ENCODE assay signal across 10 mouse cellular contexts in the genomic region with DNA sequence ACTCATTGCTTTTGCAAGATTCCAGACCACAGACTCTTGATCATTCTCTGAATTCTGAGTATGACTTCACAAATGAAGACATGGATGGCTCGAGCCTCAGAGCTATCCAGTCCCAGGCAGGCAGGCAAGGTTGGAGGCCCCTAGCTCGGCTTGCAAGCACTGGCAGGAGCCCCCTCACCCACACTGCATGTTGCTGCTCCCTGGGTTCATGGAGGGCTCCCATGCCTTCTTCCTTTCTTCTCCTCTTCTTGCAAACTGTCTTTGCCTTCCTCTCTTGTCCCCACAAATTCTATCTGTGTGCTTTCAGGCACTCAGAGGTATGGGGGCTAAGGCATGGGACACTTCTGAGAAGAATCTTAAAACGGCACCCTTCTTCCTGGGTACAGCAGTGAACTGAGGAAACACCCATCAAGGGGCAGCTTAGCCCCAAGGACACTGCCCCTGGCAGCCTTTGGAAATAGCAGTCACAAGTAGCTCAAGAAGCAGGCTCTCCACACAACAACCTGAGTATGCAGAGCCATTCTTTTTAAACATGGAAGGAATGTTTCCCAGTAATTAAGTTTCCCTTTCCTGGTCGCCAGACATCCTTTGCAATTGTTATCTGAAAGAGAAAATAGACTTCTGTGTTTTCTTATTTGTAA. TPM values are rescaled to one million over a fixed set of nuclear protein-coding genes. Genes with fewer than 3 reads are reported as not detected.
A peak's percentile ranks its signal among the peaks of the same experiment; 100 is the strongest.
DNase-seq lines count a peak whose midpoint lies in the region; ATAC-seq and TF ChIP-seq lines count a peak whose summit lies in the region.
"Had no signal": no experiment of that assay in that cellular context is flagged by ENCODE, and none has a peak within 500 bp of the region (broad histone marks: within the 10 kb centered on the region; RNA-seq: fewer than 3 reads in every experiment).

No protein-coding gene starts in this region.

- ATAC-seq in lung, embryonic 16.5 days (ENCODE audit: low read depth) = no peak
- no peak for ATAC-seq in limb, embryonic 11.5 days (ENCODE audit: insufficient number of reproducible peaks, low FRiP score, low TSS enrichment, low read depth)
- no peak for ATAC-seq in neural tube, embryonic 14.5 days (ENCODE audit: low read depth)
- ATAC-seq in liver, postnatal 0 days = no peak

- 52% methylated on average over 4 of the region's 4 CpGs for WGBS in lung, embryonic 16.5 days
- WGBS in forebrain, embryonic 10.5 days = 32% methylated on average over 4 of the region's 4 CpGs
- WGBS in limb, embryonic 11.5 days = 65% methylated on average over 4 of the region's 4 CpGs
- 34% methylated on average over 4 of the region's 4 CpGs for WGBS in neural tube, embryonic 14.5 days
- 57% methylated on average over 4 of the region's 4 CpGs for WGBS in liver, postnatal 0 days (ENCODE audit: insufficient replicate concordance)

- H3K27me3 ChIP-seq in lung, embryonic 16.5 days (ENCODE audit: control insufficient read depth, insufficient read depth, low read depth, low read length) = no peaks in the 10 kb centered on the region
- H3K27me3 ChIP-seq in forebrain, embryonic 10.5 days (ENCODE audit: poor library complexity, severe bottlenecking) = no peaks in the 10 kb centered on the region
- H3K27me3 ChIP-seq in limb, embryonic 11.5 days (ENCODE audit: control insufficient read depth, insufficient read depth, low read length) = no peaks in the 10 kb centered on the region
- H3K27me3 ChIP-seq in neural tube, embryonic 14.5 days (ENCODE audit: control insufficient read depth, insufficient read depth, low read length) = no peaks in the 10 kb centered on the region
- no peaks in the 10 kb centered on the region for H3K27me3 ChIP-seq in liver, postnatal 0 days (ENCODE audit: insufficient read depth, low read length)
- H3K27me3 ChIP-seq: lung, embryonic 15.5 days had no signal

- no peaks in the 10 kb centered on the region for H3K9me3 ChIP-seq in lung, embryonic 16.5 days (ENCODE audit: control insufficient read depth, low read length)
- H3K9me3 ChIP-seq in forebrain, embryonic 10.5 days = no peaks in the 10 kb centered on the region
- H3K9me3 ChIP-seq in limb, embryonic 11.5 days (ENCODE audit: control insufficient read depth, low read length) = no peaks in the 10 kb centered on the region
- no peaks in the 10 kb centered on the region for H3K9me3 ChIP-seq in neural tube, embryonic 14.5 days (ENCODE audit: control insufficient read depth, low read length)
- H3K9me3 ChIP-seq in liver, postnatal 0 days (ENCODE audit: low read length) = no peaks in the 10 kb centered on the region
- H3K9me3 ChIP-seq: lung, embryonic 15.5 days had no signal

- H3K36me3 ChIP-seq in lung, embryonic 16.5 days (ENCODE audit: control insufficient read depth, insufficient read depth, low read length) = no peaks in the 10 kb centered on the region
- H3K36me3 ChIP-seq in forebrain, embryonic 10.5 days (replicated peaks) = no peaks in the 10 kb centered on the region
- no peaks in the 10 kb centered on the region for H3K36me3 ChIP-seq in limb, embryonic 11.5 days (ENCODE audit: control insufficient read depth, insufficient read depth, low read length)
- no peaks in the 10 kb centered on the region for H3K36me3 ChIP-seq in neural tube, embryonic 14.5 days (ENCODE audit: control insufficient read depth, insufficient read depth, low read length)
- 0 out of 2 replicates have a peak, but pooled peaks cover 3% of the 10 kb centered on the region for H3K36me3 ChIP-seq in liver, postnatal 0 days (replicated peaks; ENCODE audit: insufficient read depth, low read length)
- H3K36me3 ChIP-seq: lung, embryonic 15.5 days had no signal

- peaks cover 22% of the 10 kb centered on the region for H3K4me1 ChIP-seq in lung, embryonic 16.5 days (replicated peaks; ENCODE audit: control insufficient read depth, insufficient read depth, low read length)
- H3K4me1 ChIP-seq in forebrain, embryonic 10.5 days = peaks cover 71% of the 10 kb centered on the region
- peaks cover 2% of the 10 kb centered on the region for H3K4me1 ChIP-seq in limb, embryonic 11.5 days (ENCODE audit: control insufficient read depth, insufficient read depth, low read length)
- peaks cover 29% of the 10 kb centered on the region for H3K4me1 ChIP-seq in neural tube, embryonic 14.5 days (ENCODE audit: control insufficient read depth, insufficient read depth, low read length)
- 0 out of 2 replicates have a peak, but pooled peaks cover 2% of the 10 kb centered on the region for H3K4me1 ChIP-seq in liver, postnatal 0 days (ENCODE audit: insufficient read depth)

- H3K4me3 ChIP-seq in lung, embryonic 16.5 days (ENCODE audit: low read length) = no peak overlapping the region
- peak overlapping the region; percentile 23; the same call in 1 of the 2 replicates for H3K4me3 ChIP-seq in forebrain, embryonic 10.5 days
- no peak overlapping the region for H3K4me3 ChIP-seq in limb, embryonic 11.5 days (ENCODE audit: low read depth, low read length)
- no peak overlapping the region for H3K4me3 ChIP-seq in neural tube, embryonic 14.5 days (ENCODE audit: low read depth, low read length)
- no peak overlapping the region for H3K4me3 ChIP-seq in liver, postnatal 0 days (ENCODE audit: low read depth, low read length)
- H3K4me3 ChIP-seq: lung, embryonic 15.5 days had no signal

- no peak for DNase-seq in lung, postnatal 10 days
- peak; percentile 56 for DNase-seq in forebrain, embryonic 10.5 days (ENCODE audit: extremely low spot score, low spot score)
- no peak for DNase-seq in limb, embryonic 11.5 days (ENCODE audit: low spot score)
- no peak for DNase-seq in liver, postnatal 0 days
- no peak for DNase-seq in urinary bladder, adult 18-20 months (ENCODE audit: low spot score in 2 of 2)
- no peak for DNase-seq in ovary, postnatal 14 days (ENCODE audit: low spot score)

- H3K9ac ChIP-seq in lung, embryonic 16.5 days (ENCODE audit: low read length) = no peak overlapping the region
- no peak overlapping the region for H3K9ac ChIP-seq in limb, embryonic 11.5 days (ENCODE audit: low read length)
- H3K9ac ChIP-seq in neural tube, embryonic 14.5 days (replicated peaks; ENCODE audit: low read depth, low read length) = no peak overlapping the region
- H3K9ac ChIP-seq in liver, postnatal 0 days (replicated peaks) = no peak overlapping the region
- H3K9ac ChIP-seq: lung, embryonic 15.5 days had no signal

- no peak for TF ChIP-seq CTCF in liver, postnatal 0 days (IDR thresholded peaks at IDR 0.05; ENCODE audit: low read depth)

- TF ChIP-seq EP300 in liver, postnatal 0 days (IDR thresholded peaks at IDR 0.05; ENCODE audit: low read depth) = no peak

- no peak overlapping the region for H3K4me2 ChIP-seq in lung, embryonic 16.5 days (ENCODE audit: low read depth, low read length)
- H3K4me2 ChIP-seq in limb, embryonic 11.5 days (ENCODE audit: low read depth, severe bottlenecking) = no peak overlapping the region
- no peak overlapping the region for H3K4me2 ChIP-seq in neural tube, embryonic 14.5 days (ENCODE audit: low read depth, low read length)
- H3K4me2 ChIP-seq in liver, postnatal 0 days (ENCODE audit: low read depth, low read length) = no peak overlapping the region
- H3K4me2 ChIP-seq: lung, embryonic 15.5 days had no signal

- peak overlapping the region; percentile 18; the same call in 1 of the 2 replicates for H3K27ac ChIP-seq in lung, embryonic 16.5 days (ENCODE audit: low read length)
- H3K27ac ChIP-seq in forebrain, embryonic 10.5 days = peak overlapping the region; percentile 97
- peak overlapping the region; percentile 15; the same call in 1 of the 2 replicates for H3K27ac ChIP-seq in limb, embryonic 11.5 days (replicated peaks; ENCODE audit: low read depth, low read length)
- H3K27ac ChIP-seq in neural tube, embryonic 14.5 days (ENCODE audit: low read depth, low read length) = peak overlapping the region; percentile 66; the same call in 1 of the 2 replicates
- no peak overlapping the region for H3K27ac ChIP-seq in liver, postnatal 0 days (ENCODE audit: low read depth)
- H3K27ac ChIP-seq: lung, embryonic 15.5 days had no signal

RNA-seq across cellular contexts. Expression of a gene that starts 44.3 kb away (rescaled TPM):
- polyA plus RNA-seq in lung, embryonic 16.5 days (2015; fragmentation: Nextera tagmentation; extraction: Ambion mirVana) = not detected in 2 replicates
- polyA plus RNA-seq in forebrain, embryonic 10.5 days (2016; fragmentation: Nextera tagmentation; extraction: Ambion mirVana) = not detected in 2 replicates
- not detected in 2 replicates for polyA plus RNA-seq in limb, embryonic 11.5 days (2014; fragmentation: Nextera tagmentation; extraction: Ambion mirVana)
- not detected in 2 replicates for polyA plus RNA-seq in neural tube, embryonic 14.5 days (2014; fragmentation: Nextera tagmentation; extraction: Ambion mirVana)
- polyA plus RNA-seq in liver, postnatal 0 days (2015; fragmentation: Nextera tagmentation; extraction: Ambion mirVana) = not detected in 2 replicates
- polyA plus RNA-seq: lung, embryonic 15.5 days; small intestine, adult 2 months had no signal
